ENCODE assay signal across 1 mouse cellular context in genomic region chr1:136466143-136466811, GRCm38 (mm10).
TF ChIP-seq lines count a peak whose summit lies in the region.

Kif14 (plus strand) TSS chr1:136466343.

TF ChIP-seq in CH12.LX, 34 proteins besides CTCF, POLR2A, EP300 and RAD21 (continued from another document):
- TF ChIP-seq HCFC1 (IDR thresholded peaks at IDR 0.05; ENCODE audit: low read depth, low read length) (peak; percentile 70), MAZ (IDR thresholded peaks at IDR 0.05; ENCODE audit: low read depth, low read length) (peak; percentile 76), NELFE (IDR thresholded peaks at IDR 0.05; ENCODE audit: low read depth, low read length) (peak; percentile 75), NRF1 (IDR thresholded peaks at IDR 0.05; ENCODE audit: low read depth, low read length) (peak; percentile 38; the same call in 1 of the 2 replicates), E2F4 (IDR thresholded peaks at IDR 0.05; ENCODE audit: insufficient replicate concordance, low read depth, low read length) (peak; percentile 86; the same call in 1 of the 2 replicates), ZMIZ1 (IDR thresholded peaks at IDR 0.05; ENCODE audit: low read depth, low read length) (peak; percentile 75), TBP (conservative IDR thresholded peaks at IDR 0.05; ENCODE audit: low read depth, low read length) (no peak; the same call in 1 of the 2 replicates), SIN3A (IDR thresholded peaks at IDR 0.05; ENCODE audit: low read length) (peak; percentile 96)
TF ChIP-seq in CH12.LX: peak in this region for 12.
